Mouse (Mus musculus) G1E-ER4 (cell line): ENCODE results near the gene Agtpbp1. TPM values are rescaled to one million over a fixed set of nuclear protein-coding genes. Genes with fewer than 3 reads are reported as not detected.

Experiments
- GATA1 ChIP-seq: IDR thresholded peaks from one replicate; pipeline ENCODE4 v1.8.0; 2012; ENCODE audit warnings: low read length, inconsistent platforms
- polyA plus RNA-seq: library from polyadenylated mRNA; stranded (reverse); fragments of >175 nt; gene quantifications from 2 replicates; pipeline ENCODE4 v1.2.3, GENCODE M21; 2012

Agtpbp1 gene
- polyA plus RNA-seq, 1 experiment, result 6.0 TPM

GRCm38 (mm10) chr13:59480599-59481483 is 104.2 kb downstream of the Agtpbp1 start:
- TF ChIP-seq GATA1, result no peak

GRCm38 (mm10) chr13:59477451-59477850 is 107.6 kb downstream of the Agtpbp1 start:
- TF ChIP-seq GATA1, result no peak

GRCm38 (mm10) chr13:59474973-59475372 is 110.1 kb downstream of the Agtpbp1 start:
- TF ChIP-seq GATA1, result no peak

- TF ChIP-seq GATA1, result no peak
Observed at GRCm38 (mm10) chr13:59473341-59473740, 111.7 kb downstream of the Agtpbp1 start.

- TF ChIP-seq GATA1, result no peak
Observed at GRCm38 (mm10) chr13:59472222-59472621, 112.8 kb downstream of the Agtpbp1 start.

- no peak for TF ChIP-seq GATA1
Observed at GRCm38 (mm10) chr13:59469701-59470100, 115.3 kb downstream of the Agtpbp1 start.

- no peak for TF ChIP-seq GATA1
Observed at GRCm38 (mm10) chr13:59468181-59468802, 116.7 kb downstream of the Agtpbp1 start.

- no peak for TF ChIP-seq GATA1
Observed at GRCm38 (mm10) chr13:59467591-59467990, 117.4 kb downstream of the Agtpbp1 start.

- TF ChIP-seq GATA1, result no peak
Observed at GRCm38 (mm10) chr13:59460958-59461357, 124.1 kb downstream of the Agtpbp1 start.

GRCm38 (mm10) chr13:59456203-59456602 is 128.8 kb downstream of the Agtpbp1 start:
- TF ChIP-seq GATA1, result no peak

GRCm38 (mm10) chr13:59454001-59454785 is 130.8 kb downstream of the Agtpbp1 start:
- no peak for TF ChIP-seq GATA1

GRCm38 (mm10) chr13:59453582-59453981 is 131.4 kb downstream of the Agtpbp1 start:
- TF ChIP-seq GATA1, result no peak

GRCm38 (mm10) chr13:59453045-59453444 is 132.0 kb downstream of the Agtpbp1 start:
- TF ChIP-seq GATA1, result no peak

- TF ChIP-seq GATA1, result no peak
Observed at GRCm38 (mm10) chr13:59450840-59451239, 134.2 kb downstream of the Agtpbp1 start.

- no peak for TF ChIP-seq GATA1
Observed at GRCm38 (mm10) chr13:59447130-59447529, 137.9 kb downstream of the Agtpbp1 start.

GRCm38 (mm10) chr13:59445179-59445578 is 139.8 kb downstream of the Agtpbp1 start:
- TF ChIP-seq GATA1, result no peak
